Mouse (Mus musculus): ENCODE measurements around the gene Bdh1. TPM values are rescaled to one million over a fixed set of nuclear protein-coding genes. Genes with fewer than 3 reads are reported as not detected.
"Not testable (repeated sequence)": the region's sequence is repeated elsewhere in the genome, so short reads cannot be mapped to it uniquely, and the experiment has no call there.

Gene Bdh1
- polyA plus RNA-seq, 1 experiment from 2014 or later, result 47.8 TPM

GRCm38 (mm10) chr16:31464953-31465352, 42.9 kb downstream of the Bdh1 start:
- H3K36me3 ChIP-seq (ENCODE audit: control insufficient read depth, insufficient read depth, low read length), result no peaks in the 10 kb centered on the region
- H3K9me3 ChIP-seq (ENCODE audit: control insufficient read depth, low read length), result no peaks in the 10 kb centered on the region
- H3K27me3 ChIP-seq (ENCODE audit: control insufficient read depth, insufficient read depth, low read length), result no peaks in the 10 kb centered on the region
- no peaks in the 10 kb centered on the region for H3K4me1 ChIP-seq (ENCODE audit: control insufficient read depth, insufficient read depth, low read length)
- H3K27ac ChIP-seq (ENCODE audit: low read depth, low read length), result no peak overlapping the region
- ATAC-seq (ENCODE audit: insufficient read depth, low FRiP score, low TSS enrichment), result no peak
- no peak overlapping the region for H3K4me3 ChIP-seq (ENCODE audit: low read depth, low read length)
- no peak overlapping the region for H3K9ac ChIP-seq (ENCODE audit: low read length)
- no peak for DNase-seq (ENCODE audit: low spot score)
- no peak overlapping the region for H3K4me2 ChIP-seq (ENCODE audit: low read depth)
- WGBS, result 91% methylated on average over 5 of the region's 5 CpGs

GRCm38 (mm10) chr16:31465630-31466029, 43.5 kb downstream of the Bdh1 start:
- WGBS, result 49% methylated on average over 4 of the region's 4 CpGs
- ATAC-seq (ENCODE audit: insufficient read depth, low FRiP score, low TSS enrichment) (no peak), DNase-seq (ENCODE audit: low spot score) (peak; percentile 46)
- no peaks in the 10 kb centered on the region for H3K27me3 ChIP-seq (ENCODE audit: control insufficient read depth, insufficient read depth, low read length)
- H3K9ac ChIP-seq (ENCODE audit: low read length), result no peak overlapping the region
- no peaks in the 10 kb centered on the region for H3K9me3 ChIP-seq (ENCODE audit: control insufficient read depth, low read length)
- H3K4me2 ChIP-seq (ENCODE audit: low read depth), result no peak overlapping the region
- H3K27ac ChIP-seq (ENCODE audit: low read depth, low read length), result no peak overlapping the region
- no peak overlapping the region for H3K4me3 ChIP-seq (ENCODE audit: low read depth, low read length)
- H3K4me1 ChIP-seq (ENCODE audit: control insufficient read depth, insufficient read depth, low read length), result no peaks in the 10 kb centered on the region
- H3K36me3 ChIP-seq (ENCODE audit: control insufficient read depth, insufficient read depth, low read length), result no peaks in the 10 kb centered on the region

GRCm38 (mm10) chr16:31466106-31466505, 44.0 kb downstream of the Bdh1 start:
- Histone ChIP-seq H3K9ac (ENCODE audit: low read length) (no peak overlapping the region), H3K27ac (ENCODE audit: low read depth, low read length) (no peak overlapping the region)

GRCm38 (mm10) chr16:31470819-31471218, 48.7 kb downstream of the Bdh1 start:
- H3K27ac ChIP-seq (ENCODE audit: low read depth, low read length); H3K4me1 ChIP-seq (ENCODE audit: control insufficient read depth, insufficient read depth, low read length); DNase-seq (ENCODE audit: low spot score); H3K36me3 ChIP-seq (ENCODE audit: control insufficient read depth, insufficient read depth, low read length); H3K4me3 ChIP-seq (ENCODE audit: low read depth, low read length); H3K27me3 ChIP-seq (ENCODE audit: control insufficient read depth, insufficient read depth, low read length); ATAC-seq (ENCODE audit: insufficient read depth, low FRiP score, low TSS enrichment); H3K9me3 ChIP-seq (ENCODE audit: control insufficient read depth, low read length); H3K9ac ChIP-seq (ENCODE audit: low read length); H3K4me2 ChIP-seq (ENCODE audit: low read depth): not testable (repeated sequence)
- 92% methylated on average over 4 of the region's 4 CpGs for WGBS

More at GRCm38 (mm10) chr16:31466106-31466505, 44.0 kb downstream of the Bdh1 start:
- H3K4me3 ChIP-seq (ENCODE audit: low read depth, low read length), result no peak overlapping the region
- WGBS, result 87% methylated on average over 5 of the region's 5 CpGs
- H3K36me3 ChIP-seq (ENCODE audit: control insufficient read depth, insufficient read depth, low read length), result no peaks in the 10 kb centered on the region
- ATAC-seq (ENCODE audit: insufficient read depth, low FRiP score, low TSS enrichment) (no peak), DNase-seq (ENCODE audit: low spot score) (no peak)
- no peaks in the 10 kb centered on the region for H3K27me3 ChIP-seq (ENCODE audit: control insufficient read depth, insufficient read depth, low read length)
- no peak overlapping the region for H3K4me2 ChIP-seq (ENCODE audit: low read depth)
- no peaks in the 10 kb centered on the region for H3K9me3 ChIP-seq (ENCODE audit: control insufficient read depth, low read length)
- no peaks in the 10 kb centered on the region for H3K4me1 ChIP-seq (ENCODE audit: control insufficient read depth, insufficient read depth, low read length)

GRCm38 (mm10) chr16:31471994-31472393, 49.9 kb downstream of the Bdh1 start:
- Histone ChIP-seq H3K36me3 (ENCODE audit: control insufficient read depth, insufficient read depth, low read length) (no peaks in the 10 kb centered on the region), H3K4me2 (ENCODE audit: low read depth) (no peak overlapping the region), H3K4me1 (ENCODE audit: control insufficient read depth, insufficient read depth, low read length) (no peaks in the 10 kb centered on the region), H3K9ac (ENCODE audit: low read length) (no peak overlapping the region), H3K4me3 (ENCODE audit: low read depth, low read length) (no peak overlapping the region), H3K27ac (ENCODE audit: low read depth, low read length) (no peak overlapping the region), H3K9me3 (ENCODE audit: control insufficient read depth, low read length) (no peaks in the 10 kb centered on the region), H3K27me3 (ENCODE audit: control insufficient read depth, insufficient read depth, low read length) (no peaks in the 10 kb centered on the region)
- no peak for ATAC-seq (ENCODE audit: insufficient read depth, low FRiP score, low TSS enrichment)
- WGBS, result 85% methylated on average over 5 of the region's 5 CpGs
- no peak for DNase-seq (ENCODE audit: low spot score)

- H3K27me3 ChIP-seq (ENCODE audit: control insufficient read depth, insufficient read depth, low read length), result no peaks in the 10 kb centered on the region
- no peaks in the 10 kb centered on the region for H3K36me3 ChIP-seq (ENCODE audit: control insufficient read depth, insufficient read depth, low read length)
- no peak overlapping the region for H3K27ac ChIP-seq (ENCODE audit: low read depth, low read length)
- no peak overlapping the region for H3K9ac ChIP-seq (ENCODE audit: low read length)
- no peak overlapping the region for H3K4me2 ChIP-seq (ENCODE audit: low read depth)
- ATAC-seq (ENCODE audit: insufficient read depth, low FRiP score, low TSS enrichment) (no peak), DNase-seq (ENCODE audit: low spot score) (no peak)
- no peaks in the 10 kb centered on the region for H3K4me1 ChIP-seq (ENCODE audit: control insufficient read depth, insufficient read depth, low read length)
- H3K9me3 ChIP-seq (ENCODE audit: control insufficient read depth, low read length), result no peaks in the 10 kb centered on the region
- no peak overlapping the region for H3K4me3 ChIP-seq (ENCODE audit: low read depth, low read length)
- WGBS, result 96% methylated on average over 1 of the region's 1 CpGs
Observed at GRCm38 (mm10) chr16:31473226-31473625, 51.1 kb downstream of the Bdh1 start.

- ATAC-seq (ENCODE audit: insufficient read depth, low FRiP score, low TSS enrichment) (no peak), DNase-seq (ENCODE audit: low spot score) (no peak)
- no peak overlapping the region for H3K4me2 ChIP-seq (ENCODE audit: low read depth)
- no peaks in the 10 kb centered on the region for H3K36me3 ChIP-seq (ENCODE audit: control insufficient read depth, insufficient read depth, low read length)
- H3K9ac ChIP-seq (ENCODE audit: low read length), result no peak overlapping the region
- no peaks in the 10 kb centered on the region for H3K4me1 ChIP-seq (ENCODE audit: control insufficient read depth, insufficient read depth, low read length)
- WGBS, result 56% methylated on average over 9 of the region's 9 CpGs
- H3K27me3 ChIP-seq (ENCODE audit: control insufficient read depth, insufficient read depth, low read length), result no peaks in the 10 kb centered on the region
- peaks cover 2% of the 10 kb centered on the region; the same call in 1 of the 2 replicates for H3K9me3 ChIP-seq (ENCODE audit: control insufficient read depth, low read length)
- no peak overlapping the region for H3K4me3 ChIP-seq (ENCODE audit: low read depth, low read length)
- no peak overlapping the region for H3K27ac ChIP-seq (ENCODE audit: low read depth, low read length)
Observed at GRCm38 (mm10) chr16:31475123-31475968, 53.3 kb downstream of the Bdh1 start.

GRCm38 (mm10) chr16:31476872-31477603, 55.0 kb downstream of the Bdh1 start:
- Histone ChIP-seq H3K36me3 (ENCODE audit: control insufficient read depth, insufficient read depth, low read length) (no peaks in the 10 kb centered on the region), H3K9me3 (ENCODE audit: control insufficient read depth, low read length) (peaks cover 2% of the 10 kb centered on the region; the same call in 1 of the 2 replicates), H3K9ac (ENCODE audit: low read length) (no peak overlapping the region), H3K4me2 (ENCODE audit: low read depth) (no peak overlapping the region), H3K4me3 (ENCODE audit: low read depth, low read length) (no peak overlapping the region), H3K27me3 (ENCODE audit: control insufficient read depth, insufficient read depth, low read length) (no peaks in the 10 kb centered on the region), H3K27ac (ENCODE audit: low read depth, low read length) (no peak overlapping the region), H3K4me1 (ENCODE audit: control insufficient read depth, insufficient read depth, low read length) (no peaks in the 10 kb centered on the region)
- DNase-seq (ENCODE audit: low spot score) (no peak), ATAC-seq (ENCODE audit: insufficient read depth, low FRiP score, low TSS enrichment) (no peak)
- 42% methylated on average over 7 of the region's 7 CpGs for WGBS
